Mouse (Mus musculus): ENCODE results near the gene Ctnnb1.
"Not testable (repeated sequence)": the region's sequence is repeated elsewhere in the genome, so short reads cannot be mapped to it uniquely, and the experiment has no call there.

Ctnnb1 gene

GRCm38 (mm10) chr9:120929081-120929480, at the start of gene Ctnnb1:
Gene Ctnnb1 (plus strand): TSS chr9:120929216.
- DNase-seq: no peak

GRCm38 (mm10) chr9:120880286-120880685, 48.7 kb upstream of the Ctnnb1 start:
- DNase-seq: peak; percentile 41

- peak; percentile 47 for DNase-seq
Measured at GRCm38 (mm10) chr9:120881121-120881520, 47.9 kb upstream of the Ctnnb1 start.

GRCm38 (mm10) chr9:120881839-120882238, 47.2 kb upstream of the Ctnnb1 start:
- DNase-seq: no peak

GRCm38 (mm10) chr9:120884726-120885125, 44.3 kb upstream of the Ctnnb1 start:
- DNase-seq: no peak

- DNase-seq: no peak
Measured at GRCm38 (mm10) chr9:120887631-120888030, 41.4 kb upstream of the Ctnnb1 start.

- peak; percentile 49 for DNase-seq
Measured at GRCm38 (mm10) chr9:120893435-120893834, 35.6 kb upstream of the Ctnnb1 start.

- no peak for DNase-seq
Measured at GRCm38 (mm10) chr9:120893971-120894370, 35.0 kb upstream of the Ctnnb1 start.

- DNase-seq: peak; percentile 50
Measured at GRCm38 (mm10) chr9:120894376-120894775, 34.6 kb upstream of the Ctnnb1 start.

GRCm38 (mm10) chr9:120896502-120896901, 32.5 kb upstream of the Ctnnb1 start:
- no peak for DNase-seq

- no peak for DNase-seq
Measured at GRCm38 (mm10) chr9:120897269-120897668, 31.7 kb upstream of the Ctnnb1 start.

GRCm38 (mm10) chr9:120899833-120900232, 29.2 kb upstream of the Ctnnb1 start:
- DNase-seq: no peak

- DNase-seq: peak; percentile 34
Measured at GRCm38 (mm10) chr9:120900338-120901274, 28.4 kb upstream of the Ctnnb1 start.

GRCm38 (mm10) chr9:120902562-120902961, 26.5 kb upstream of the Ctnnb1 start:
- no peak for DNase-seq

GRCm38 (mm10) chr9:120908461-120908860, 20.6 kb upstream of the Ctnnb1 start:
- no peak for DNase-seq

- DNase-seq: no peak
Measured at GRCm38 (mm10) chr9:120913152-120913551, 15.9 kb upstream of the Ctnnb1 start.

GRCm38 (mm10) chr9:120914429-120914828, 14.6 kb upstream of the Ctnnb1 start:
- no peak for DNase-seq

- DNase-seq: no peak
Measured at GRCm38 (mm10) chr9:120914877-120915459, 14.0 kb upstream of the Ctnnb1 start.

GRCm38 (mm10) chr9:120917619-120918018, 11.4 kb upstream of the Ctnnb1 start:
- DNase-seq: not testable (repeated sequence)

- no peak for DNase-seq
Measured at GRCm38 (mm10) chr9:120918211-120918610, 10.8 kb upstream of the Ctnnb1 start.

GRCm38 (mm10) chr9:120918642-120919041, 10.4 kb upstream of the Ctnnb1 start:
- no peak for DNase-seq

GRCm38 (mm10) chr9:120919130-120919529, 9.9 kb upstream of the Ctnnb1 start:
- no peak for DNase-seq

- DNase-seq: no peak
Measured at GRCm38 (mm10) chr9:120926126-120926525, 2.9 kb upstream of the Ctnnb1 start.

- DNase-seq: no peak
Measured at GRCm38 (mm10) chr9:120926939-120927606, 1.9 kb upstream of the Ctnnb1 start.

Measured in kidney, adult 18-20 months (tissue).